Mouse (Mus musculus) kidney, adult 2 months (tissue): ENCODE measurements around the gene Dstn.

Experiments used
- CTCF ChIP-seq: fragments of 200-500 bp; conservative IDR thresholded peaks from 2 replicates; pipeline ENCODE4 v1.5.1; 2011; ENCODE audit warnings: low read depth, mild to moderate bottlenecking, control low read depth, low read length, moderate library complexity, mixed read lengths; ENCODE audit not compliant: insufficient read depth, insufficient read length
- POLR2A ChIP-seq: fragments of 200-500 bp; IDR thresholded peaks from one replicate; pipeline ENCODE4 v1.6.1; 2011; ENCODE audit warnings: low read depth, low read length, control low read depth

DNA sequence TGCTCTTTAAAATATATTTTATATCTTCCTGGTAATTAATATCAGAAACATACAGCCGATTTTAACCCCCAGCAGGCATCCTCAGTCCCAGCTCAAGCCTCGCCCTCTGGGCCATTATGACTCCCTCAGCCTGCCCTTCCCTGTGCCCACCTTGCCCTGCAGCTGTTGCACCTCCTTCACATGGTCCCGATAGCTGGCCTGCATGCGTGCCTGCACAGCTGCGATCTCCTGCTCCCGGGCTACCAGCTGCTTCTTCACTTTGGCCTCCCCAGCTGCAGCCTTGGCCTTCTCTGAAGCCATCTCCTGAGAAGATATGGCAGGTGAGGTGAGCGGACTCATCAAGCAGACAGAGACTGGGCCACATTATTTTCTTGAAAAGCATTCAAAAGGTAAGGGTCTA lies 54.1 kb downstream of the Dstn start:
- TF ChIP-seq POLR2A: no peak
- no peak for TF ChIP-seq CTCF
